Mouse (Mus musculus) hindbrain, embryonic 12.5 days (tissue): ENCODE measurements at regions not wholly inside any gene's neighbourhood (a gene's known extent, or its start where the extent isn't known, plus 50 kb on each side); places are given as distances from the start of the nearest gene placed in this dataset.

Experiments
- ATAC-seq: fragments of 200-750 bp; cut with Nextera tagmentation; 2 replicates; pipeline ENCODE4 v1.8.0; 2017; ENCODE audit warnings: moderate TSS enrichment; ENCODE audit not compliant: low FRiP score
- H3K27ac ChIP-seq: fragments of 300-500 bp; sonication (generic); 2 replicates; pipeline ENCODE4 v1.5.1; 2016; ENCODE audit warnings: mild to moderate bottlenecking
- H3K27me3 ChIP-seq: fragments of 300-500 bp; sonication (generic); 2 replicates; pipeline ENCODE4 v1.6.1; 2016; ENCODE audit warnings: mild to moderate bottlenecking
- H3K36me3 ChIP-seq: fragments of 300-500 bp; sonication (generic); 2 replicates; pipeline ENCODE4 v1.6.1; 2016; ENCODE audit warnings: mild to moderate bottlenecking
- H3K4me1 ChIP-seq: fragments of 300-500 bp; sonication (generic); 2 replicates; pipeline ENCODE4 v1.6.1; 2016
- H3K4me2 ChIP-seq: fragments of 300-500 bp; sonication (generic); replicated peaks from 2 replicates; pipeline ENCODE4 v1.6.1; 2016; ENCODE audit warnings: mild to moderate bottlenecking
- H3K4me3 ChIP-seq: fragments of 300-500 bp; sonication (generic); 2 replicates; pipeline ENCODE4 v1.5.1; 2016; ENCODE audit warnings: mild to moderate bottlenecking
- H3K9ac ChIP-seq: fragments of 300-500 bp; sonication (generic); 2 replicates; pipeline ENCODE4 v1.6.1; 2016; ENCODE audit warnings: mild to moderate bottlenecking, moderate library complexity
- H3K9me3 ChIP-seq: fragments of 300-500 bp; sonication (generic); replicated peaks from 2 replicates; pipeline ENCODE4 v1.6.1; 2016; ENCODE audit warnings: mild to moderate bottlenecking
- WGBS: fragments of 180-500 bp; shearing (Covaris S2); methylation state at CpG from one replicate; pipeline ENCODE4 v1.1.7; 2016; 5-methylcytosine and 5-hydroxymethylcytosine counted together

DNA sequence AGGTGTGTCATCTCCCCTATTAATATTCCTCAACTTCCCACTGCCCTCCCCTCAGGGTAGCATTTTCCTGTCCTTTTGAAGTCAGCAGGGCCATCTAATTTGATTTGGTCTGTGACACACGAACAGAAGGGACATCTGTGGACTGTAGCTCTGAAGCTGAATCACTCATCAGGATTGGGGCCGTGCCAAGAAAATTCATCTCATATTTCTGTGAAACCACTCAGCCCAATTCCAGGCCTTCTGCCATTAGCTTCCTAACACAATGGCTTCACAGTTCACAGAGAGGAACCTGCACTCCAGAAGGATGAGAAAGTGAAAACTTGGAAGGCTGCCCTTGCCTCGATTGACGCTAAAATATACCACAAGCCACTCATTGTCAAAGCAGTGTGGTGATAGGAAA lies 86.1 kb downstream of the Abhd5 start:
- H3K4me2 ChIP-seq: no peak overlapping the region
- no peak overlapping the region for H3K27ac ChIP-seq
- no peak for ATAC-seq
- no peak overlapping the region for H3K9ac ChIP-seq
- no peaks in the 10 kb centered on the region for H3K9me3 ChIP-seq
- H3K4me3 ChIP-seq: no peak overlapping the region
- 72% methylated on average over 4 of the region's 4 CpGs for WGBS
- H3K4me1 ChIP-seq: no peaks in the 10 kb centered on the region
- no peaks in the 10 kb centered on the region for H3K36me3 ChIP-seq
- H3K27me3 ChIP-seq: no peaks in the 10 kb centered on the region

DNA sequence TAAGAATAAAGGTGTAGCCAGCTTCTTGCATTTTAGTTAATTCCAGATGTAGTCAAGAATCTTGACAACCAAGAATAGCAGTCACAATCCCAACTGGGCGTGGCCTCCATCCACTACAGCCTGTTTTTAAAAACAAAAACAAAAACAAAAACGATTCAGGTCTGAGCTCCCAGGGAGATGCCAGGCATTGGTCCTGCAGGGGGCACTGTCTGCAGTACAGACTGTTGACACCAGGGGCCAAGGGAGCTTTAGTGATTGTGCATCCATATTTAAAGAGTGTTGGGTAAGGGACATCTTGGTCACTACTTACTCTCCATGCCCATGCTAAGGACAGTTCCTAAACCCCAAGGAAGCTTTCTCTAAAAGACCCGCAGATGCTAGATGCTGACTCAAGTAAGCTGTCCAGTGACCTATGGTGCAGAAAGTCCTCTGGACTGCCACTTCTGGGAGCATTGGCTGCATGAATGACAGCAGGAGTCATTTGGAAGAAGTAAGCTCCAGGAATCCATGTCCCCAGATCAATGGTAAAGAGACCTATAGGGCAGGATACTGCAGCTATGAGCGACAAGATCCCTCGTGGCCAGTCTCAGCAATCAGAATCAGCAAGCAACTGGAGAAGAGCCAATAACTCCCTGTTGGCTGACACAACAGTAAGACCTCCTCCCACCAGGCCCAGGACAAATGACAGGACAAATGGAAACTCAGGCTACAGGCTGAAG lies 95.1 kb downstream of the Abhd5 start:
- H3K36me3 ChIP-seq: no peaks in the 10 kb centered on the region
- no peaks in the 10 kb centered on the region for H3K27me3 ChIP-seq
- no peak overlapping the region for H3K27ac ChIP-seq
- H3K9ac ChIP-seq: no peak overlapping the region
- H3K4me2 ChIP-seq: no peak overlapping the region
- WGBS: 83% methylated on average over 5 of the region's 5 CpGs
- no peak overlapping the region for H3K4me3 ChIP-seq
- no peaks in the 10 kb centered on the region for H3K9me3 ChIP-seq
- 0 out of 2 replicates have a peak, but pooled peaks cover 2% of the 10 kb centered on the region for H3K4me1 ChIP-seq
- no peak for ATAC-seq

DNA sequence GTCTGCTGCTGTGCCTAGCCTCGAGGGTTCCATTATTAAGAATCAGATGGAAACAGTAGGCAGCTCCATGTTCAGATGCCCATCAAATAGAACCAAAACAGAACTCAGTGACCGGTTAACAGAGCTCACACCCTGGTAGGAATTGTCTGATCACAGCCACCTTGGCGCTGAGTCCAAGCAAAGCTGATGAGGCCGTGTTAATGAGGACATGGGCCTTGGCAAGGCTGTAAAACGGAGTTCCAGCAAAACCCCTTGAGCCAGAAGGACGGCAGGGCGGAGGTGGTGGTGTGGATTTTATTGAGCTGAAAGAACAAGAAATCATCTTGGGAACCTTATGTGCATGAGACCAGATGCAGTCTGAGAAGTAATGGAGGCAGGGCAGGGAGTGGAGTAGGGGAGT lies 96.2 kb downstream of the Abhd5 start:
- Histone ChIP-seq H3K4me1 (0 out of 2 replicates have a peak, but pooled peaks cover 2% of the 10 kb centered on the region), H3K9me3 (no peaks in the 10 kb centered on the region), H3K9ac (no peak overlapping the region), H3K4me3 (no peak overlapping the region), H3K27ac (no peak overlapping the region), H3K27me3 (no peaks in the 10 kb centered on the region), H3K4me2 (no peak overlapping the region), H3K36me3 (no peaks in the 10 kb centered on the region)
- no peak for ATAC-seq
- 88% methylated on average over 7 of the region's 7 CpGs for WGBS

DNA sequence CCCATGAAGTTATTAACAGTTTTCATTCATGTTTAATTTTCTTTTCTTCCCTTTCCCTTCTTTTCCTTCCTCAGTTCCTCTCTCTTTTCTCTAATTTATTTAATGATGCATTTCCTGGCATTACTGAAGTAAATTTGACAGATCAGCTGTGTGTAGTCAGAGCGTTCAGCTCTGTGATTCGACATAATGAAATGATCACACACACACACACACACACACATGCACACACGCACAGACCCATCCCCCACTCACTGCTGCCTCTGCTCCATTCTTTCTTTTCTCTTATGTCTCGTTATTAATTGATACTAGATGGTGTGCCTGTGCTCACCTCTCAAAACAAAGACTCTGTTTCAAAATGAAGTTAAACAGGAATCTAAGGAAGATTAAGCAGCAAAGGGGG lies 96.9 kb downstream of the Abhd5 start:
- no peaks in the 10 kb centered on the region for H3K27me3 ChIP-seq
- H3K36me3 ChIP-seq: no peaks in the 10 kb centered on the region
- H3K27ac ChIP-seq: no peak overlapping the region
- no peak overlapping the region for H3K9ac ChIP-seq
- H3K9me3 ChIP-seq: no peaks in the 10 kb centered on the region
- H3K4me1 ChIP-seq: 0 out of 2 replicates have a peak, but pooled peaks cover 2% of the 10 kb centered on the region
- ATAC-seq: no peak
- 71% methylated on average over 4 of the region's 4 CpGs for WGBS
- H3K4me3 ChIP-seq: no peak overlapping the region
- H3K4me2 ChIP-seq: no peak overlapping the region

DNA sequence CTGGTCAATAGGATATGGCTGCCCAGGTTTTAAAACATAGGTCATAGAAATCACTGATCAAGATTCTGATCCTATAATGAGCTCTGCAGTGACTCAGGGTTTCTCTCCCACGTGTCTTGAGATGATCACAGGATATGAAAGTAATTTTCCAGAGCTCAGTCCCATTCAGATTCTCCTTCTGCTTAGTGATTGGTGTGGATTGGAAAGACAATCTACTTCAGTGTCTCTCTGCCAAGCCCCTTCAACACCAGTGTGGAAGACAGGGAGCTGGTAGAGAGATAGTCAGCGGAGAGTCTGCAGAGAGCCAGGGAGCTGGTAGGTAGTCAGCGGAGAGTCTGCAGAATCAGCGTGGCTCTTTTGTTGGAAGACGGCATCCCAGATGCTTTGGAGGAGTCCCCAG lies 99.1 kb downstream of the Abhd5 start:
- H3K9ac ChIP-seq: no peak overlapping the region

DNA sequence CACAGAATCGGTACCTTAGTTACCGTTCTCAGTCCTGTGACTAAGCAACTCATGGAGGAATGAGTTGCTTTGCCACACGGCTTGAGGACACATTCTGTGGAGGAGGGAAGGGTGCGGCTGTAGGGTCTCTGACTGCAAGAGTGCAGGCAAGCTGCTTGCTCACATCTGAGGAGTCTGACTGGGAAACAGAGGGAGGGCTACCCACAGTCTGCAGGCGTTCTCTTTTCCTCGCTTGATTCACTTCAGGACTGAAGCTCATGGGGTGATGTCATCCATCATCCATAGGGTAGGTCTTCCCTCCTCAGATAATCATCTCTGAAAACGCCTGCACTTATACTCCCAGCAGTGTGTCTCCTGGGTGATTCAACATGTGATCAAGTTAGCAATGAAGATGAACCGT lies 103.9 kb downstream of the Abhd5 start:
- ATAC-seq: no peak

More for the DNA sequence above, 99.1 kb downstream of the Abhd5 start:
- no peaks in the 10 kb centered on the region for H3K36me3 ChIP-seq
- no peak overlapping the region for H3K4me3 ChIP-seq
- H3K9me3 ChIP-seq: no peaks in the 10 kb centered on the region
- no peak overlapping the region for H3K4me2 ChIP-seq
- no peak overlapping the region for H3K27ac ChIP-seq
- WGBS: 72% methylated on average over 5 of the region's 5 CpGs
- ATAC-seq: no peak
- H3K4me1 ChIP-seq: 0 out of 2 replicates have a peak, but pooled peaks cover 2% of the 10 kb centered on the region
- no peaks in the 10 kb centered on the region for H3K27me3 ChIP-seq

DNA sequence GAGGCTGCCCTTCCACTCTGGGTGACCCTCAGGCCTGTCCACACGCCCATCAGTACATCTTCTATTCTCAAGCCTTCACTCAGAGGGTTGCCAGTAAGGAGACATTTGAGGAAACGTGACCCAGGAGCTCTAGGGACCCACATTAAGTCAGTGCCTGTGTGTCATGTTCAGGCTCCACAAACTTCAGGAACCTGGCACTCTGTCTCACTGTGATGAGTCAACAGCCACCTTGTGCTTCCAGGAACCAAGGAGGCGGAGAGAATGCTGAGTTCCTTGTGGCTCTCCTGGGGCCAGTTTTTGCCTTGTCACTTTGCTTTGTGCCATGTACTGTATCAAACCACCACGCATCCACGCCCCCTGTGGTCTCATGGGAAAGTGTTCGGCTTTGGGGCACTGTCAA lies 104.4 kb downstream of the Abhd5 start:
- H3K27me3 ChIP-seq: no peaks in the 10 kb centered on the region
- H3K4me3 ChIP-seq: no peak overlapping the region
- WGBS: 68% methylated on average over 6 of the region's 6 CpGs
- H3K9me3 ChIP-seq: no peaks in the 10 kb centered on the region
- H3K4me2 ChIP-seq: no peak overlapping the region
- ATAC-seq: no peak
- no peaks in the 10 kb centered on the region for H3K4me1 ChIP-seq
- H3K27ac ChIP-seq: no peak overlapping the region
- no peaks in the 10 kb centered on the region for H3K36me3 ChIP-seq
- no peak overlapping the region for H3K9ac ChIP-seq

More for the DNA sequence above, 103.9 kb downstream of the Abhd5 start:
- Histone ChIP-seq H3K9me3 (no peaks in the 10 kb centered on the region), H3K9ac (no peak overlapping the region), H3K4me1 (no peaks in the 10 kb centered on the region), H3K27ac (no peak overlapping the region), H3K4me3 (no peak overlapping the region), H3K27me3 (no peaks in the 10 kb centered on the region), H3K4me2 (no peak overlapping the region), H3K36me3 (no peaks in the 10 kb centered on the region)
- WGBS: 74% methylated on average over 8 of the region's 8 CpGs

DNA sequence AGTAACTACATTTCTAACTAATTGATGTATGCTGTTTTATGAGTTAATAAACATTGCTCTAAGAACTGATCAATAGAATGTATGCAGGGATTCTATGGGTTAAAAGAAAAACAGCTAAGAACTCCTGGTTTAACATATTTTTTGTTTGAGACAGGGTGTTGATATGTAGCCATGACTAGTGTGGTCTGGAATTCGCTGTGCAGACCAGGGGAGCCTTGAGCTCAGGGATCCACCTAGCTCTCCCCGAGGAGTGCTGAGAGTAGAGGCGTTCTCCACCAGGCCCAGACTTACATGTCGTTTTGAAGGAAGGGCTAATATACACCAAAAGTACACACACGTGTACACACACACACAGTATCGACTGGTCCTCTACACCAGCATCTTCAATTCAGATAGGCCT lies 108.1 kb downstream of the Abhd5 start:
- Histone ChIP-seq H3K9ac (no peak overlapping the region), H3K27ac (no peak overlapping the region), H3K27me3 (no peaks in the 10 kb centered on the region), H3K4me3 (no peak overlapping the region), H3K9me3 (no peaks in the 10 kb centered on the region), H3K4me2 (no peak overlapping the region), H3K4me1 (no peaks in the 10 kb centered on the region), H3K36me3 (no peaks in the 10 kb centered on the region)
- 93% methylated on average over 6 of the region's 6 CpGs for WGBS
- ATAC-seq: no peak

DNA sequence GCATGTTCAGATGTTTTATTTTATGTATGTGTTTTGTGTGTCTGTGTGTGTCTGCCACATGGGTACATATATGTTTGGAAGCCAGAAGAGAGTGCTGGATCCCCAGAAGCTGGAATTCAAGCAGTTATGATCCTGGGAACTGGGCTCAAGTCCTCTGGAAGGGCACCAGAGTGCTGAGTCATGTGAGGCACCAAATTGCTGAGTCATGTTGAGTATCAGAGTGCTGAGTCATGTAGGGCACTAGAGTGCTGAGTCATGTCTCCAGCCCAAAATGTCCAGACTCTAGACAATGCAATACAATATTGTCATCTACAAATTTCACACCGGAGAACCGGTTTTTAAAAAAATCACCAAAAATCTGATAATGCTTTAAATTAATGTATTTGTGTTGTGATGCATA lies 120.1 kb downstream of the Abhd5 start:
- WGBS: 90% methylated on average over 2 of the region's 2 CpGs
- no peaks in the 10 kb centered on the region for H3K9me3 ChIP-seq
- no peaks in the 10 kb centered on the region for H3K36me3 ChIP-seq
- no peaks in the 10 kb centered on the region for H3K4me1 ChIP-seq
- H3K27ac ChIP-seq: no peak overlapping the region
- no peak overlapping the region for H3K4me3 ChIP-seq
- no peak for ATAC-seq
- H3K27me3 ChIP-seq: no peaks in the 10 kb centered on the region
- H3K4me2 ChIP-seq: no peak overlapping the region
- no peak overlapping the region for H3K9ac ChIP-seq

DNA sequence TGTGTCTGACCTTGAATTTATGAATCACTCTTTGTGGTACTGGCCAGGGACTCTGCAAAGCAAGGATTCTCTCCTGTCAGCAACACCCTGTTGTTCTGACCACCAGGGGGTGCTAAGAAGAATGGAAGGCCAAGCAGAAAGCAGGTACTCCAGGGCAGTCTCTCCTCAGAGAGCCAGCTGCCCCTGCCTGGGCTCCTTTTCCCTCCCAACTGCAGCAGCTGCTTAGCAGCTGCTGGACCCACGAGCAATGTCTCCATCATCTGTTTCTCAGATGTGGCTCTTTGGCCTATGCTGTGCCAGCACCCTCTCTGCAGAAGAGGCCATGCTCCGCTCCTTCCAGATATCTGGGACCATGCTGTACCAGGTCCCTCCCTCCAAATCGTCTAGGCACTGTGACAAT lies 124.9 kb downstream of the Abhd5 start:
- Histone ChIP-seq H3K9ac (no peak overlapping the region), H3K4me3 (no peak overlapping the region), H3K27me3 (no peaks in the 10 kb centered on the region), H3K27ac (no peak overlapping the region), H3K4me2 (no peak overlapping the region), H3K36me3 (no peaks in the 10 kb centered on the region), H3K9me3 (no peaks in the 10 kb centered on the region), H3K4me1 (no peaks in the 10 kb centered on the region)
- 58% methylated on average over 3 of the region's 3 CpGs for WGBS
- no peak for ATAC-seq

DNA sequence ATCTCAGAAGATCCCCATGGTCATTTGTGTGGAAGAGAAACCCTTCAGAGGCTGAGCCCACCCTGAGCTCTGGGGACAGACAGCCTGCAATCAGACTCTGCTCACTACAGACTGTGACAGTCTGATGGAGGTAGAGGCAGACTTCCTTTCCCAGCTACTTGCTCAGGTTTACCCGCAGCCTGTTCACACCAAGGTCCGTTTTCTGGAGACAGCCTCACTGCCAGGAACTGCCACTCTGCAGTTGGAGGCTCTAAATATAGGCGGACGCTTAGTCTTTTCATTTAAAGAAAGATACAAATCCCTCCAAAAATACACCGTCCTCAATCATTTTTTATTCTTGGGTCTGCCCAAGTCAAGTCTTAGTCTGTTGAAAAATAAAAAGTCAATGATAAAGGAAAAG lies 135.6 kb downstream of the Abhd5 start:
- no peak overlapping the region for H3K9ac ChIP-seq
- H3K9me3 ChIP-seq: no peaks in the 10 kb centered on the region
- H3K4me2 ChIP-seq: no peak overlapping the region
- H3K27me3 ChIP-seq: no peaks in the 10 kb centered on the region
- WGBS: 87% methylated on average over 5 of the region's 5 CpGs
- no peak overlapping the region for H3K27ac ChIP-seq
- ATAC-seq: no peak
- no peaks in the 10 kb centered on the region for H3K4me1 ChIP-seq
- H3K4me3 ChIP-seq: no peak overlapping the region
- no peaks in the 10 kb centered on the region for H3K36me3 ChIP-seq

DNA sequence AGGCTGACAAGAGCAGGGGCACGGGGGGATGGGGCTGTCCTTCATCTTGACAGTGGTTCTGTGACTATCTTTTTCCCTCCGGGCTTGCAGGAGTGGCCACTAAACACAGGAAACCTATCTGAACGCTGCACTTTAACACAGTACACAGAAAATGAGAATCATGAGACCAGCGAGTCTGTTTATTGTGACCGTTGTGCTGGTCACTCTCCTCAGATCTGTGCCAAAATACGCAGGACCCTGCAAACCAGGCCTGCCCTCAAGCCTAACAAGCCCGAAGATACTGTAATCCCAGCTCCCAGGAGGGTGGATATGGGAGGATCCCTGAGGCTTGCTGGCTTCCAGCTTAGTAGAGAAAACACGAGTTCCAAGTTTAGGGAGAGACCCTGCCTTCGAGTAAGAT lies 143.3 kb downstream of the Abhd5 start:
- no peak for ATAC-seq
- H3K4me1 ChIP-seq: no peaks in the 10 kb centered on the region
- no peak overlapping the region for H3K4me3 ChIP-seq
- H3K27me3 ChIP-seq: no peaks in the 10 kb centered on the region
- no peak overlapping the region for H3K4me2 ChIP-seq
- 84% methylated on average over 9 of the region's 9 CpGs for WGBS
- no peak overlapping the region for H3K27ac ChIP-seq
- no peaks in the 10 kb centered on the region for H3K36me3 ChIP-seq
- no peaks in the 10 kb centered on the region for H3K9me3 ChIP-seq
- no peak overlapping the region for H3K9ac ChIP-seq

DNA sequence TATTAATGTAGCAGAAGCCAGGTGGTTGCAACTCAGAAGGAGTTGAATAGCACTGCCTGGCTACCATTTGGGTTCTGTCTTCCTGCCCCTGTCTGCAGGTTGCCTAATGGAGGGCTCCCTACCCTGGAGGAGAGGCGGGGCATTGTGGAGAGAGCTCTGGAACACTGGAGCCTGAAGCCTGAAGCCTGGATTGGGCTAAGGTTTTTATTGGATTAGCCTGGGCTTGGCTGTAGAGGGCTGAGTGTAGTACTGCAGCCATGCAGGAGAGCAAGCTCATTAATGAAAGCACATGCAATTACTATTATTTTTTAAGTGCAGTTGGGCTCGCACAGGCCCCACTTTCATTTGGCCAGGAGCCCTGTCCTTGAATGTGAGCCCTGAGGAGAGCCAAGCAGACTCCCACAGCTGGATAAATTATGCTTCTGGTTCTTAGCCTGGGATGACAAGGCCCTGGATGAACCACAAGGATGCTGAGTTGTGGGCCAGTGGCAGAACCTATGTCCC lies 145.1 kb downstream of the Abhd5 start:
- no peak overlapping the region for H3K27ac ChIP-seq
- 89% methylated on average over 2 of the region's 2 CpGs for WGBS
- ATAC-seq: no peak

More for the DNA sequence above, 145.1 kb downstream of the Abhd5 start:
- Histone ChIP-seq H3K4me1 (peaks cover 9% of the 10 kb centered on the region), H3K27me3 (no peaks in the 10 kb centered on the region), H3K9ac (no peak overlapping the region), H3K9me3 (no peaks in the 10 kb centered on the region), H3K4me3 (no peak overlapping the region), H3K4me2 (no peak overlapping the region), H3K36me3 (no peaks in the 10 kb centered on the region)
